Mouse (Mus musculus) right cerebral cortex, postnatal 36 days (tissue): ENCODE data around the gene Ugt2b34.
"Not testable (repeated sequence)": the region's sequence is repeated elsewhere in the genome, so short reads cannot be mapped to it uniquely, and the experiment has no call there.

Experiments
- DNase-seq, 2 experiments: peaks; one replicate each; pipeline ENCODE4 v3.0.0; 2022; ENCODE audit warnings: low spot score in 2 of 2, mixed read lengths in 1 of 2

The Ugt2b34 gene

GRCm38 (mm10) chr5:86906758-86907157 is at the start of gene Ugt2b34:
Gene Ugt2b34, minus strand, starts transcription at chr5:86906937.
- DNase-seq: no peak

GRCm38 (mm10) chr5:86942111-86942510 is 35.4 kb upstream of the Ugt2b34 start:
- no peak for DNase-seq

DNA sequence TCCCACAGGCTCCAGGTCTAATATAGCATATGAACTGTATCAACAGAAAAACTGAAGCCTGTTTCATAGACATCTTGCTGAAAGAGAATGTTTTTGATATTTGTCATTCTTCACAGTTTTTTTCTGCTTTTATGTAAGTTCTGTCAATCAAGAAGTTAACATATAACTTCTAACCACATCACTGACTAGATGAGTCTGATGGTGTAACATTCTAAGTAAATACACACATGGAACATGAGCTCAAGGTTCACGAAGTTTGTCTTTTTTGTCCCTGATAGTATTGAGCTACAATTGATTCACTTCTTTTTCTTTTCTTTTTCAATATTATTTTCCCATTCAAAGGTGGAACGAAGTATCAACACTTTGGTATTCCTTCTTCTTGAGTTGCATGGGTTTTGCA is 19.7 kb upstream of the Ugt2b34 start, which contains the start of gene Ugt2b1:
Gene Ugt2b1, minus strand, starts transcription at position 105 of the 400 bp plus-strand sequence.
- DNase-seq: no peak

DNA sequence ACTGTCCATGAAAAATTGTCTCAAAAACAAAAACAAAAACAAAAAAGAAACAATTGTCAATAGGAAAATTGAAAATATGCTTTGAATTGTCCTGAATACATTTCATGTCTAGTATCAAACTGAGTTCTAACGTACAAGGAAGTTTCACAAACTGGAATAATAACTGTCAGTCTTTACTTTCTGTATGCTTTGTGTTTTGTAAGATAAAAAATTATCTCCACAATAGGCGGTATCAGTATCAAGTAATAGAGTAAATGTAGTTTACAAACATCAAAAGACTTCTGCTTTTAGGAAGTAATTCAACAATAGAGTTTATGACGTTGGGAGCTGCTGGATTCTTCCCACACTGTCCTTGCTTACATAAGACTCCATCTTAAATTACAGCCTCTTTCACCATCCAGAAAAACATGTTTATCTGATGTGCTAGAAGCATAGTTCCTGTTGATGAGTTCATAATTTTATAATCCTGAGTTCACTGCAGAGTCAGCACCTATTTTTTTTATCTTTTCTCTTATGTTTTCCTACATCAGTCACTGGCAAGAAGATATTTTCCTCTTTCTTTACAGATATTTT is 14.0 kb upstream of the Ugt2b34 start:
- DNase-seq: no peak

- DNase-seq: no peak
Observed at GRCm38 (mm10) chr5:86911357-86912099, 4.8 kb upstream of the Ugt2b34 start.

DNA sequence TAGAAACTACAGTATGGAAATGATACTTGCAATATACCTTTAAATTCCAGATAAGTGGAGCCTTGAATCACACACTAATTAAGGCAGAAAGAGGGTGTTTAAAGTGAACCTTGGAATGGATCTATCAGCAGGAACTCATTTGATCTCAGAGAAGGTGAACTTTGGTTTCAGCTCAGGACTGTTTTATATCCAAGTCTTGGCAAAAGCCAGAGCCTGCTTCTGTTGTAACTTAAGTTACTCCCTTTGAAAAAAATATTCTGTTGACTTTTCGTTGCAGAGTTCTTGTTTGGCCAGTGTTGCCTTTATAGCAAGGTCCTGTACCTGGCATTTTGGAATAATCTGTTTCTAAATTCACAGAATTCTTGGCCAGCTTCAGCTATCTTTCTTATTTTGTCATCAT is 4.0 kb upstream of the Ugt2b34 start:
- no peak for DNase-seq

GRCm38 (mm10) chr5:86889933-86890332 is 16.8 kb downstream of the Ugt2b34 start:
- no peak for DNase-seq

GRCm38 (mm10) chr5:86888420-86888819 is 18.3 kb downstream of the Ugt2b34 start:
- no peak for DNase-seq

DNA sequence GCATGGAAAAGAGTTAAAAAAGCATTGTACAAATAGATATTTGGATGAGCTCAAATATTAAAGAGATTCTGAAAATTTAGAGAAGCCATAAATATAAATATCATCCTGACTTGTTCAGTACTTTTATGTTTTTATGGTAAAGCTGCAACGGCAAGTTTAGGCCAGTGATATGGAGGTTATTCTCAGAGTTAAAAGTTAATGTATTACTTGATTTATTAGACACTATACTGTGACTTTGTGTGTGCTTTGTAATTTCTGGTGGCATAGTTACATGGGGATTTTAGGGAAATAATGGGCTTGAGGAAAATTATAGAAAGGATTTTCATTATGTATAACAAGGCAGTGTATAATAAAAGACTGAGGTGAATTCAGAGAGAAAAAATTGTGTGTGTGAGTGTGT is 19.7 kb downstream of the Ugt2b34 start:
- no peak for DNase-seq

GRCm38 (mm10) chr5:86886620-86887019 is 20.1 kb downstream of the Ugt2b34 start:
- DNase-seq: no peak

- DNase-seq: no peak
Observed at GRCm38 (mm10) chr5:86871877-86872276, 34.9 kb downstream of the Ugt2b34 start.

DNA sequence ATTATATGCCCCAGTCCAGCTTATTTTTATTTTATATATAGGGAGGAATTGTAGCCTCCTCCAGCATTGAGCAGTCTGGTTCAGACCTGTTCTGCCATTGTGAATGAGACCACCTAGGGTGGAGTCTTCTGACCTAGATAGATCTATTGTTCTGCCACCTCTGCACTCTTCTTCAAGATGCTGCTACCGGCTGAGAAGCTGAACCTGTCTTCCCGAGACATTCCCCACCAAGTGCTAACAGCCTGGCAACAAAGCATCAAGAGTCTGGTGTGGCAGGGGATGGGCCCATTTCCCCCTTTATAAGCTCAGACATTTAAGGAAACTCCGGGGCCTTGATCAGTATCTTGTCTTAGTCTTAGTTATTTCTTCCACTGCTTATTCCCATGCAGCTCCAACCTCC is 48.4 kb downstream of the Ugt2b34 start:
- DNase-seq: no peak

- DNase-seq: no peak
Observed at GRCm38 (mm10) chr5:86857682-86858081, 49.1 kb downstream of the Ugt2b34 start.

- DNase-seq: not testable (repeated sequence)
Observed at GRCm38 (mm10) chr5:86856505-86856904, 50.2 kb downstream of the Ugt2b34 start.

DNA sequence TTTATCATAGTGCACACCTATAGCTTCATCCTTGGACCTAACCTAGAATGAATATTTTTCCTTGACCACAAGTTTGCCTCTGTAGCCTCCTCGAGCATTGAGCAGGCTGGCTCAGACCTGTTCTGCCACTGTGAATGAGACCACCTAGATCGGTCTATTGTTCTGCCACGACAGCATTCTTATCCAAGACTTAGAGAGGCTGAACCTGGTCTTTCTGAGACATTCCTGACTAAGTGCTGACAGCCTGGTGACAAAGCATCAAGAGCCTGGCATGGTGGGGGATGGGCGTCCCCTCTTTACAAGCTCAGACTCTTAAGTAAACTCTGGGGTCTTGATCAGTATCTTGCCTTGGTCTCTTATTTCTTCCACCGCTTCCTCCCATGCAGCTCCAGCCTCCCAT is 55.1 kb downstream of the Ugt2b34 start:
- DNase-seq: no peak

DNA sequence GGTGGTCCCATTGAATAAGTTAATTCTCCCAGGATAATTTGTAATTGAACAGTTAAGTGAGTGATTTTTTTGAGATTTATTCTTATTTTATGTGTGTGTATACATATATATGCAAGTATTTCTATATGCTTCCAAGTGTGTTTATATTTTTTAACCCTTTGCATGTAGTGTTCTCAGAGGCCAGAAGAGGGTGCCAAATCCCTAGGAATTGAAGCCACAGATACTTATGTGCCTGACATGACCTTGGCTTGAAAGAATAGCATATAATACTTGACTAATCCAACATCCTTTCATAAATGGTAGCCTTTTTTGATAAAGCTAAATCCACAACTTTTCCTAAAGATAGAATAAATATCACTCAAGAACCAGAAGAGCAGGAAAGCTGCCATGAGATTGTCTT is 56.6 kb downstream of the Ugt2b34 start:
- DNase-seq: no peak

GRCm38 (mm10) chr5:86841261-86841660 is 65.5 kb downstream of the Ugt2b34 start:
- DNase-seq: not testable (repeated sequence)

DNA sequence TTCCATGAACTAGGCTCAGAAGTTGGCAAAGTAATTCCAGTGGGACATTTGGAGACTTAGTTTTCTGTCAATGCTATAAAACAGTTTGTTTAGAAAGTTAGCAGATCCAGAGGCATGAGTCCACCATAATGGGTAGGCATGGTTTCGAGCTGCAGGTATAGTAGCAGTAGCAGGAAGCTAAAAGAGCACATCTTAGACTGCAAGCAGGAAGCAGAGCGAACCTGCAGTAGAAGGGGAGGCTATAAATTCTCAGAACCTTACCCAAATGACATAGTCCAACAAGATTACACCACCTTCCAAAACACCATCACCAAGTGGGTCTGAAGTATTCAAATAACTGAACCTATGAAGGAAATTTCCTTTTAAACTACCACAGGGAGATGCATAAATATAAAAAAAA is 66.5 kb downstream of the Ugt2b34 start:
- DNase-seq: no peak
